Mouse (Mus musculus) kidney, adult 11 months (tissue): ENCODE measurements at regions not wholly inside any gene's neighbourhood (a gene's known extent, or its start where the extent isn't known, plus 50 kb on each side); places are given as distances from the start of the nearest gene placed in this dataset.
"Not testable (repeated sequence)": the region's sequence is repeated elsewhere in the genome, so short reads cannot be mapped to it uniquely, and the experiment has no call there.

Source experiments
- DNase-seq: peaks from one replicate; pipeline ENCODE4 v3.0.0; 2022

GRCm38 (mm10) chr3:9063662-9064061 is 546.2 kb downstream of the Zfp704 start:
- DNase-seq: no peak

- no peak for DNase-seq
These were observed 548.5 kb downstream of the Zfp704 start for GRCm38 (mm10) chr3:9061396-9061795.

- not testable (repeated sequence) for DNase-seq
These were observed 552.2 kb downstream of the Zfp704 start for GRCm38 (mm10) chr3:9057703-9058102.

GRCm38 (mm10) chr3:9056846-9057245 is 553.0 kb downstream of the Zfp704 start:
- no peak for DNase-seq

GRCm38 (mm10) chr3:9055780-9056179 is 554.1 kb downstream of the Zfp704 start:
- no peak for DNase-seq
